Mouse (Mus musculus) stomach, embryonic 14.5 days (tissue): ENCODE results near the gene Gsta4. TPM values are rescaled to one million over a fixed set of nuclear protein-coding genes. Genes with fewer than 3 reads are reported as not detected.
"Not testable (repeated sequence)": the region's sequence is repeated elsewhere in the genome, so short reads cannot be mapped to it uniquely, and the experiment has no call there.

ENCODE experiments used
- ATAC-seq: fragments of 200-750 bp; cut with Nextera tagmentation; 2 replicates; pipeline ENCODE4 v1.8.0; 2017; ENCODE audit warnings: low read depth, moderate TSS enrichment; ENCODE audit not compliant: insufficient number of reproducible peaks, insufficient read depth, low FRiP score
- H3K27ac ChIP-seq: fragments of 300-500 bp; sonication (generic); 2 replicates; pipeline ENCODE4 v1.5.1; 2014; ENCODE audit warnings: mild to moderate bottlenecking, low read length, moderate library complexity, mixed read lengths
- H3K27me3 ChIP-seq: fragments of 300-500 bp; sonication (generic); 2 replicates; pipeline ENCODE4 v1.6.1; 2014; ENCODE audit warnings: low read length, control low read depth, mixed read lengths; ENCODE audit not compliant: control insufficient read depth, insufficient read depth
- H3K36me3 ChIP-seq: fragments of 300-500 bp; sonication (generic); 2 replicates; pipeline ENCODE4 v1.6.1; 2014; ENCODE audit warnings: mild to moderate bottlenecking, control low read depth, low read length, moderate library complexity, mixed read lengths; ENCODE audit not compliant: control insufficient read depth, insufficient read depth
- H3K4me1 ChIP-seq: fragments of 300-500 bp; sonication (generic); 2 replicates; pipeline ENCODE4 v1.6.1; 2014; ENCODE audit warnings: low read length, control low read depth, mixed read lengths; ENCODE audit not compliant: control insufficient read depth, insufficient read depth
- H3K4me2 ChIP-seq: fragments of 300-500 bp; sonication (generic); replicated peaks from 2 replicates; pipeline ENCODE4 v1.6.1; 2014; ENCODE audit warnings: low read depth, low read length, control low read depth
- H3K4me3 ChIP-seq: fragments of 300-500 bp; sonication (generic); 2 replicates; pipeline ENCODE4 v1.5.1; 2014; ENCODE audit warnings: low read depth, low read length, control low read depth
- H3K9ac ChIP-seq: fragments of 300-500 bp; sonication (generic); replicated peaks from 2 replicates; pipeline ENCODE4 v1.6.1; 2014; ENCODE audit warnings: low read depth, mild to moderate bottlenecking, control low read depth, low read length, moderate library complexity, mixed read lengths
- H3K9me3 ChIP-seq: fragments of 300-500 bp; sonication (generic); 2 replicates; pipeline ENCODE4 v1.6.1; 2016; ENCODE audit warnings: low read depth, low read length, control low read depth; ENCODE audit not compliant: control insufficient read depth
- WGBS: fragments of 180-500 bp; shearing (Covaris S2); extraction: QIAGEN DNeasy Blood & Tissue Kit; methylation state at CpG from one replicate; pipeline ENCODE4 v1.1.7; 2014; 5-methylcytosine and 5-hydroxymethylcytosine counted together
- polyA plus RNA-seq: library from polyadenylated mRNA; unstranded; fragments of >200 nt; fragmentation: Nextera tagmentation; extraction: Ambion mirVana; gene quantifications from 2 replicates; pipeline ENCODE4 v1.2.1, GENCODE M21; 2014

Gsta4 gene
- polyA plus RNA-seq, 1 experiment from 2014 or later = 492 TPM

GRCm38 (mm10) chr9:78225304-78225703 is 42.7 kb downstream of the Gsta4 start:
- ATAC-seq = no peak
- H3K4me2 ChIP-seq = no peak overlapping the region
- no peak overlapping the region for H3K27ac ChIP-seq
- H3K4me1 ChIP-seq = peaks cover 4% of the 10 kb centered on the region; the same call in 1 of the 2 replicates
- H3K36me3 ChIP-seq = no peaks in the 10 kb centered on the region
- no peaks in the 10 kb centered on the region for H3K9me3 ChIP-seq
- H3K27me3 ChIP-seq = no peaks in the 10 kb centered on the region
- WGBS = 78% methylated on average over 11 of the region's 11 CpGs
- H3K4me3 ChIP-seq = no peak overlapping the region
- no peak overlapping the region for H3K9ac ChIP-seq

GRCm38 (mm10) chr9:78228122-78228521 is 45.5 kb downstream of the Gsta4 start:
- H3K9me3 ChIP-seq = no peaks in the 10 kb centered on the region
- H3K36me3 ChIP-seq = no peaks in the 10 kb centered on the region
- peaks cover 4% of the 10 kb centered on the region; the same call in 1 of the 2 replicates for H3K4me1 ChIP-seq
- H3K27me3 ChIP-seq = no peaks in the 10 kb centered on the region
- H3K9ac ChIP-seq = no peak overlapping the region
- 95% methylated on average over 2 of the region's 2 CpGs for WGBS
- no peak for ATAC-seq
- H3K4me3 ChIP-seq = no peak overlapping the region
- no peak overlapping the region for H3K4me2 ChIP-seq
- H3K27ac ChIP-seq = no peak overlapping the region

- not testable (repeated sequence) for H3K9me3 ChIP-seq, ATAC-seq, H3K4me1 ChIP-seq, H3K4me3 ChIP-seq, H3K27me3 ChIP-seq, H3K4me2 ChIP-seq, H3K9ac ChIP-seq, H3K27ac ChIP-seq, H3K36me3 ChIP-seq
- WGBS = 28% methylated on average over 3 of the region's 3 CpGs
Measured at GRCm38 (mm10) chr9:78229658-78230057, 47.1 kb downstream of the Gsta4 start.

GRCm38 (mm10) chr9:78230461-78230860 is 47.9 kb downstream of the Gsta4 start, which contains the start of gene Gsta1:
TSS of gene Gsta1 (plus strand) at chr9:78230656.
- H3K27me3 ChIP-seq, H3K27ac ChIP-seq, H3K4me2 ChIP-seq: not testable (repeated sequence)

GRCm38 (mm10) chr9:78233121-78233695 is 50.6 kb downstream of the Gsta4 start:
- H3K36me3 ChIP-seq, H3K27me3 ChIP-seq, ATAC-seq, H3K4me1 ChIP-seq, H3K4me2 ChIP-seq, H3K27ac ChIP-seq, H3K4me3 ChIP-seq, H3K9ac ChIP-seq, H3K9me3 ChIP-seq: not testable (repeated sequence)
- no CpG with 5 or more reads among the region's 10 CpGs for WGBS

More at GRCm38 (mm10) chr9:78230461-78230860, 47.9 kb downstream of the Gsta4 start, which contains the start of gene Gsta1:
- not testable (repeated sequence) for H3K4me3 ChIP-seq, H3K9me3 ChIP-seq, H3K9ac ChIP-seq, H3K4me1 ChIP-seq, ATAC-seq, H3K36me3 ChIP-seq
- 75% methylated on average over 1 of the region's 3 CpGs for WGBS

- not testable (repeated sequence) for H3K4me1 ChIP-seq, H3K4me3 ChIP-seq, H3K9ac ChIP-seq, ATAC-seq, H3K4me2 ChIP-seq, H3K27ac ChIP-seq, H3K36me3 ChIP-seq, H3K9me3 ChIP-seq, H3K27me3 ChIP-seq
- 56% methylated on average over 4 of the region's 4 CpGs for WGBS
Measured at GRCm38 (mm10) chr9:78255683-78256470, 73.3 kb downstream of the Gsta4 start.

- WGBS = 80% methylated on average over 1 of the region's 3 CpGs
- H3K9ac ChIP-seq, ATAC-seq, H3K4me2 ChIP-seq, H3K27ac ChIP-seq, H3K27me3 ChIP-seq, H3K4me1 ChIP-seq, H3K36me3 ChIP-seq, H3K4me3 ChIP-seq, H3K9me3 ChIP-seq: not testable (repeated sequence)
Measured at GRCm38 (mm10) chr9:78256914-78257313, 74.3 kb downstream of the Gsta4 start, which contains the start of gene Gm3776. TSS of gene Gm3776 (plus strand) at chr9:78257129.
